ENCODE assay signal across 19 mouse cellular contexts in the genomic region with DNA sequence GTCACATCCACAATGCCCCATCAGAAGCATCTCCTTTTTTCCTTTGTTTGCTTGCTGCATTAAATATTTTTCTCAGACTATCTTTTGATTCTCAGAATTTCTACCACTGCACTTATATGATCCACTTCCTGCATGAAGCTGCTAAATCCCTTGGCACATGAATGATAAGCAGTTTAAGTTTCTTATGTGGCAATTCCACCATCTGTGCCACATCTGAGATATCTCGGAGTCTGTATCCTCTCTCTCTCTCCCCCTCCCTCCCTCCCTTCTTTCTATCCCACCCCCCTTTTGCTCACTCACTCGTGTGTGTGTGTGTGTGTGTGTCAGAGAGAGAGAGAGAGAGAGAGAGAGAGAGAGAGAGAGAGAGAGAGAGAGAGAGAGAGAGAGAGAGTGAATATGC.
"Had no signal": no experiment of that assay in that cellular context is flagged by ENCODE, and none has a peak within 500 bp of the region (broad histone marks: within the 10 kb centered on the region; RNA-seq: fewer than 3 reads in every experiment).

No protein-coding gene starts in this region.

- H3K4me3 ChIP-seq: midbrain, embryonic 10.5 days; midbrain, embryonic 12.5 days; myocyte; neural tube, embryonic 13.5 days; neural tube, embryonic 15.5 days; stomach, embryonic 15.5 days had no signal

- H3K4me2 ChIP-seq: lung, embryonic 14.5 days; midbrain, embryonic 12.5 days; neural tube, embryonic 13.5 days; neural tube, embryonic 15.5 days; stomach, embryonic 15.5 days had no signal

- H3K27ac ChIP-seq: midbrain, embryonic 10.5 days; midbrain, embryonic 12.5 days; neural tube, embryonic 13.5 days; neural tube, embryonic 15.5 days; stomach, embryonic 15.5 days; stomach, postnatal 0 days had no signal

- ATAC-seq: midbrain, embryonic 16.5 days had no signal

- H3K9me3 ChIP-seq: midbrain, embryonic 10.5 days; midbrain, embryonic 12.5 days; neural tube, embryonic 13.5 days; neural tube, embryonic 15.5 days; stomach, embryonic 15.5 days had no signal

- H3K36me3 ChIP-seq: midbrain, embryonic 10.5 days; midbrain, embryonic 12.5 days; neural tube, embryonic 13.5 days; neural tube, embryonic 15.5 days; stomach, embryonic 15.5 days had no signal

- DNase-seq: lung, adult 18-20 months; lung, embryonic 14.5 days; lung, postnatal 10 days; lung, postnatal 4 days; midbrain, embryonic 14.5 days; retina, postnatal 1 day; right cerebral cortex, adult 18-20 months; right cerebral cortex, postnatal 14 days; thymus, adult 2 months; thymus, postnatal 25 days; thymus, postnatal 4 days had no signal

- H3K4me1 ChIP-seq: midbrain, embryonic 10.5 days; midbrain, embryonic 12.5 days; stomach, embryonic 15.5 days had no signal

- H3K27me3 ChIP-seq: midbrain, embryonic 12.5 days; neural tube, embryonic 13.5 days; neural tube, embryonic 15.5 days; stomach, embryonic 15.5 days had no signal

- H3K9ac ChIP-seq: lung, embryonic 14.5 days; midbrain, embryonic 12.5 days; neural tube, embryonic 13.5 days; neural tube, embryonic 15.5 days; stomach, embryonic 15.5 days had no signal
